Mouse (Mus musculus) C2C12 (cell line): Measurements from ENCODE around the gene Dlx5. TPM values are rescaled to one million over a fixed set of nuclear protein-coding genes. Genes with fewer than 3 reads are reported as not detected.

Experiments used
- H3K27me3 ChIP-seq: one replicate; pipeline ENCODE4 v1.6.1; 2011; ENCODE audit not compliant: control insufficient read depth, insufficient read depth, insufficient read length
- H3K36me3 ChIP-seq: one replicate; pipeline ENCODE4 v1.6.1; 2011; ENCODE audit not compliant: control insufficient read depth, insufficient read depth
- H3K4me3 ChIP-seq: one replicate; pipeline ENCODE4 v1.5.1; 2011; ENCODE audit warnings: mild to moderate bottlenecking, control low read depth; ENCODE audit not compliant: poor library complexity, insufficient read depth, severe bottlenecking
- H3K79me2 ChIP-seq: one replicate; pipeline ENCODE4 v1.6.1; 2011; ENCODE audit not compliant: control insufficient read depth, insufficient read depth
- H3K79me3 ChIP-seq: one replicate; pipeline ENCODE4 v1.6.1; 2011; ENCODE audit warnings: low read depth, control low read depth
- H3ac ChIP-seq: one replicate; pipeline ENCODE3; 2011; ENCODE audit warnings: low read depth; ENCODE audit not compliant: control insufficient read depth, insufficient read length
- CEBPB ChIP-seq: IDR thresholded peaks from one replicate; pipeline ENCODE4 v1.6.1; 2011; ENCODE audit warnings: low read depth, mild to moderate bottlenecking, control low read depth, moderate library complexity
- CTCF ChIP-seq: IDR thresholded peaks from one replicate; pipeline ENCODE4 v1.5.1; 2011; ENCODE audit not compliant: control insufficient read depth, insufficient read depth, insufficient read length
- FOSL1 ChIP-seq: IDR thresholded peaks from one replicate; pipeline ENCODE4 v1.8.0; 2011; ENCODE audit warnings: mild to moderate bottlenecking, low read length; ENCODE audit not compliant: poor library complexity, insufficient read depth, severe bottlenecking
- MAX ChIP-seq: IDR thresholded peaks from one replicate; pipeline ENCODE4 v1.6.1; 2011; ENCODE audit warnings: mild to moderate bottlenecking, control low read depth
- MYOD1 ChIP-seq: IDR thresholded peaks from one replicate; pipeline ENCODE4 v1.6.1; 2011; ENCODE audit warnings: low read depth; ENCODE audit not compliant: control insufficient read depth, insufficient read length
- MYOG ChIP-seq: IDR thresholded peaks from one replicate; pipeline ENCODE4 v1.6.1; 2011; ENCODE audit not compliant: control insufficient read depth, insufficient read length; ENCODE audit errors: extremely low read depth
- USF1 ChIP-seq: IDR thresholded peaks from one replicate; pipeline ENCODE4 v1.6.1; 2011; ENCODE audit warnings: low read depth, mild to moderate bottlenecking, control low read depth, moderate library complexity
- polyA plus RNA-seq: library from polyadenylated mRNA; unstranded; fragments of >200 nt; fragmentation: generic; extraction: Trizol; gene quantifications from one replicate; pipeline ENCODE4 v1.2.1, GENCODE M21; 2012; ENCODE audit warnings: missing spikeins

The Dlx5 gene
- polyA plus RNA-seq, 1 experiment: not detected

GRCm38 (mm10) chr6:6874073-6874771 is 7.7 kb downstream of the Dlx5 start:
- peaks cover 50% of the 10 kb centered on the region for H3K27me3 ChIP-seq
- H3K4me3 ChIP-seq: no peak overlapping the region

GRCm38 (mm10) chr6:6873476-6874072 is 8.3 kb downstream of the Dlx5 start:
- H3K4me3 ChIP-seq: no peak overlapping the region
- H3K27me3 ChIP-seq: peaks cover 44% of the 10 kb centered on the region
- H3ac ChIP-seq: no peak overlapping the region
- no peak for TF ChIP-seq CEBPB
- TF ChIP-seq MYOD1: no peak
- TF ChIP-seq FOSL1: no peak
- TF ChIP-seq USF1: no peak
- no peak for TF ChIP-seq MYOG
- no peak for TF ChIP-seq CTCF
- TF ChIP-seq MAX: no peak
- H3K36me3 ChIP-seq: no peaks in the 10 kb centered on the region
- H3K79me3 ChIP-seq: no peaks in the 10 kb centered on the region
- no peaks in the 10 kb centered on the region for H3K79me2 ChIP-seq

More at GRCm38 (mm10) chr6:6874073-6874771, 7.7 kb downstream of the Dlx5 start:
- Histone ChIP-seq H3ac (no peak overlapping the region), H3K79me2 (no peaks in the 10 kb centered on the region), H3K36me3 (no peaks in the 10 kb centered on the region), H3K79me3 (no peaks in the 10 kb centered on the region)
- TF ChIP-seq CTCF (no peak), MYOG (no peak), MAX (no peak), FOSL1 (no peak), CEBPB (no peak), MYOD1 (no peak), USF1 (no peak)

GRCm38 (mm10) chr6:6872873-6873272 is 9.0 kb downstream of the Dlx5 start:
- H3K27me3 ChIP-seq: peaks cover 37% of the 10 kb centered on the region
- no peaks in the 10 kb centered on the region for H3K36me3 ChIP-seq
- no peaks in the 10 kb centered on the region for H3K79me3 ChIP-seq
- TF ChIP-seq FOSL1: no peak
- TF ChIP-seq MYOD1: no peak
- TF ChIP-seq MYOG: no peak
- TF ChIP-seq USF1: no peak
- TF ChIP-seq CTCF: no peak
- TF ChIP-seq MAX: no peak
- no peak for TF ChIP-seq CEBPB
- no peak overlapping the region for H3ac ChIP-seq
- H3K79me2 ChIP-seq: no peaks in the 10 kb centered on the region
- H3K4me3 ChIP-seq: no peak overlapping the region

- Histone ChIP-seq H3K4me3 (no peak overlapping the region), H3K79me3 (no peaks in the 10 kb centered on the region), H3K79me2 (no peaks in the 10 kb centered on the region), H3K27me3 (peaks cover 40% of the 10 kb centered on the region), H3K36me3 (no peaks in the 10 kb centered on the region), H3ac (no peak overlapping the region)
- TF ChIP-seq MYOD1: no peak
- no peak for TF ChIP-seq USF1
- TF ChIP-seq CTCF: no peak
- TF ChIP-seq MYOG: no peak
- TF ChIP-seq MAX: no peak
- no peak for TF ChIP-seq CEBPB
- no peak for TF ChIP-seq FOSL1
Observed at GRCm38 (mm10) chr6:6871692-6872091, 10.2 kb downstream of the Dlx5 start.

- H3K4me3 ChIP-seq: no peak overlapping the region
- no peaks in the 10 kb centered on the region for H3K79me3 ChIP-seq
- H3ac ChIP-seq: no peak overlapping the region
- H3K27me3 ChIP-seq: peaks cover 33% of the 10 kb centered on the region
- no peaks in the 10 kb centered on the region for H3K79me2 ChIP-seq
- H3K36me3 ChIP-seq: no peaks in the 10 kb centered on the region
- TF ChIP-seq MYOG: no peak
- TF ChIP-seq MYOD1: no peak
- no peak for TF ChIP-seq FOSL1
- TF ChIP-seq MAX: no peak
- no peak for TF ChIP-seq CEBPB
- no peak for TF ChIP-seq CTCF
- no peak for TF ChIP-seq USF1
Observed at GRCm38 (mm10) chr6:6870876-6871420, 10.9 kb downstream of the Dlx5 start.
